Mouse (Mus musculus): ENCODE data around the gene Ace. TPM values are rescaled to one million over a fixed set of nuclear protein-coding genes. Genes with fewer than 3 reads are reported as not detected.
"Not testable (repeated sequence)": the region's sequence is repeated elsewhere in the genome, so short reads cannot be mapped to it uniquely, and the experiment has no call there.

The Ace gene
- total and polyA plus RNA-seq, 2 experiments from 2014 or later, result 3.3 to 17.1 TPM

GRCm38 (mm10) chr11:106026465-106027151 lies 58.9 kb downstream of the Ace start:
- no peak for DNase-seq (ENCODE audit: low spot score)
- 20% methylated on average over 11 of the region's 11 CpGs for WGBS

DNA sequence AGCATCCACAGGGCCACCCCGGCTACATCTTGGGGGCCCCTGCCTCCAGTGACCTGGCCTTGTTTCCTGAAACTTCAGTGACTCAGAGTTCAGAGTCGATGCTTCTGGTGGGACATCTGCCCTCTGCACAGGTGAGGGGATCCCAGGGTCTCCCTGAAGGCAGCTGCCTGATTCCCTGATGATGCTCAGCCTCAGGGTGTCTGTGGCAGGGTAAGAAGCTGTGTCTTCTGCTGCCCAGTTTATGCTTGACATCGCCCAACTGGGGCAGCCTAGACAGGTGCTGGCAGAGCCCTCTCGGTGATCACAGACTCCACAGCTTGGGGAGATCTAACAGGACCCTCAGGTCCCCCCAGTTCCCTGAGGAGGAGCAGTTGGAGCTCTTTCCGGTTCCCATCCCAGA lies 59.9 kb downstream of the Ace start:
- no peaks in the 10 kb centered on the region for H3K4me1 ChIP-seq (ENCODE audit: control insufficient read depth, insufficient read depth)
- H3K36me3 ChIP-seq (replicated peaks; ENCODE audit: control insufficient read depth, insufficient read depth, low read length), result no peaks in the 10 kb centered on the region
- no peaks in the 10 kb centered on the region for H3K9me3 ChIP-seq (replicated peaks; ENCODE audit: control insufficient read depth, low read length)
- TF ChIP-seq CTCF (IDR thresholded peaks at IDR 0.05; ENCODE audit: low read depth), result no peak
- TF ChIP-seq EP300 (IDR thresholded peaks at IDR 0.05; ENCODE audit: low read depth), result no peak
- WGBS, result 82% methylated on average over 5 of the region's 5 CpGs
- no peak for DNase-seq (ENCODE audit: low spot score)
- no peak for ATAC-seq (ENCODE audit: insufficient read depth, low read depth)
- no peak overlapping the region for H3K27ac ChIP-seq (ENCODE audit: low read depth)
- H3K4me3 ChIP-seq (ENCODE audit: low read depth, low read length), result no peak overlapping the region
- no peak overlapping the region for H3K9ac ChIP-seq (replicated peaks; ENCODE audit: low read depth, low read length)
- H3K27me3 ChIP-seq (ENCODE audit: control insufficient read depth, insufficient read depth, low read length), result no peaks in the 10 kb centered on the region
- H3K4me2 ChIP-seq (ENCODE audit: low read depth, low read length), result no peak overlapping the region

More at GRCm38 (mm10) chr11:106026465-106027151, 58.9 kb downstream of the Ace start:
- peak; percentile 39; the same call in 1 of the 2 replicates for ATAC-seq (ENCODE audit: insufficient read depth, low read depth)
- Histone ChIP-seq H3K4me3 (ENCODE audit: low read depth, low read length) (no peak overlapping the region), H3K4me1 (ENCODE audit: control insufficient read depth, insufficient read depth) (no peaks in the 10 kb centered on the region), H3K36me3 (replicated peaks; ENCODE audit: control insufficient read depth, insufficient read depth, low read length) (no peaks in the 10 kb centered on the region), H3K9me3 (replicated peaks; ENCODE audit: control insufficient read depth, low read length) (no peaks in the 10 kb centered on the region), H3K27me3 (ENCODE audit: control insufficient read depth, insufficient read depth, low read length) (0 out of 2 replicates have a peak, but pooled peaks cover 5% of the 10 kb centered on the region), H3K9ac (replicated peaks; ENCODE audit: low read depth, low read length) (no peak overlapping the region), H3K4me2 (ENCODE audit: low read depth, low read length) (no peak overlapping the region), H3K27ac (ENCODE audit: low read depth) (no peak overlapping the region)
- no peak for TF ChIP-seq EP300 (IDR thresholded peaks at IDR 0.05; ENCODE audit: low read depth)
- peak; percentile 71 for TF ChIP-seq CTCF (IDR thresholded peaks at IDR 0.05; ENCODE audit: low read depth)

DNA sequence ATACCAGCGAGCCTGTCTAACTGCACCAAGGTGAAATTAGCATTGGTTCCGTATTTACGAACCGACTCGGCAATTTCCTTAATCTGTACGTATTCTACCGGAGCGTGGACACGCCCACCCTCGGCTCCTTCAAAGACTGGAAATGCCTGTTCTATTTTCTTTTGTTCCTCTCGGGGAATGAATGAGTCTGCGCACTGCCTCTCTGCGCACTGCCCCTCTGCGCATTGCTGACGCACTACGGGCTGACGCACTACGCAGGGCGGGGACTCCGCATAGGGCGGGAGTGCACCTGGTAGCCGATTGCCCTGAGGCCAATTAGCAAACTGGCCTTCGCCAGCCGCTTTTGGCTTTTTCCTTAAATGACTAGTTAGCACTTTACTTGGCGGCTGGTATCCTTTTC lies 64.3 kb downstream of the Ace start:
- H3K27ac ChIP-seq (ENCODE audit: low read depth); H3K9ac ChIP-seq (replicated peaks; ENCODE audit: low read depth, low read length); DNase-seq (ENCODE audit: low spot score); H3K27me3 ChIP-seq (ENCODE audit: control insufficient read depth, insufficient read depth, low read length); H3K36me3 ChIP-seq (replicated peaks; ENCODE audit: control insufficient read depth, insufficient read depth, low read length); ATAC-seq (ENCODE audit: insufficient read depth, low read depth); H3K4me1 ChIP-seq (ENCODE audit: control insufficient read depth, insufficient read depth); H3K9me3 ChIP-seq (replicated peaks; ENCODE audit: control insufficient read depth, low read length): not testable (repeated sequence)
- WGBS, result 27% methylated on average over 7 of the region's 25 CpGs
- H3K4me3 ChIP-seq (ENCODE audit: low read depth, low read length), result peak overlapping the region; percentile 35
- peak overlapping the region; percentile 37; the same call in 1 of the 2 replicates for H3K4me2 ChIP-seq (ENCODE audit: low read depth, low read length)

GRCm38 (mm10) chr11:106033491-106033919 lies 65.8 kb downstream of the Ace start:
- H3K4me3 ChIP-seq (ENCODE audit: low read depth, low read length), result no peak overlapping the region; the same call in 1 of the 2 replicates
- ATAC-seq (ENCODE audit: insufficient read depth, low read depth) (no peak), DNase-seq (ENCODE audit: low spot score) (no peak)
- peaks cover 12% of the 10 kb centered on the region for H3K4me1 ChIP-seq (ENCODE audit: control insufficient read depth, insufficient read depth)
- H3K9me3 ChIP-seq (replicated peaks; ENCODE audit: control insufficient read depth, low read length), result no peaks in the 10 kb centered on the region
- WGBS, result 38% methylated on average over 11 of the region's 11 CpGs
- no peak for TF ChIP-seq EP300 (IDR thresholded peaks at IDR 0.05; ENCODE audit: low read depth)
- TF ChIP-seq CTCF (IDR thresholded peaks at IDR 0.05; ENCODE audit: low read depth), result no peak
- H3K36me3 ChIP-seq (replicated peaks; ENCODE audit: control insufficient read depth, insufficient read depth, low read length), result no peaks in the 10 kb centered on the region
- H3K4me2 ChIP-seq (ENCODE audit: low read depth, low read length), result peak overlapping the region; percentile 43
- no peak overlapping the region for H3K9ac ChIP-seq (replicated peaks; ENCODE audit: low read depth, low read length)
- H3K27me3 ChIP-seq (ENCODE audit: control insufficient read depth, insufficient read depth, low read length), result no peaks in the 10 kb centered on the region
- H3K27ac ChIP-seq (ENCODE audit: low read depth), result peak overlapping the region; percentile 77

DNA sequence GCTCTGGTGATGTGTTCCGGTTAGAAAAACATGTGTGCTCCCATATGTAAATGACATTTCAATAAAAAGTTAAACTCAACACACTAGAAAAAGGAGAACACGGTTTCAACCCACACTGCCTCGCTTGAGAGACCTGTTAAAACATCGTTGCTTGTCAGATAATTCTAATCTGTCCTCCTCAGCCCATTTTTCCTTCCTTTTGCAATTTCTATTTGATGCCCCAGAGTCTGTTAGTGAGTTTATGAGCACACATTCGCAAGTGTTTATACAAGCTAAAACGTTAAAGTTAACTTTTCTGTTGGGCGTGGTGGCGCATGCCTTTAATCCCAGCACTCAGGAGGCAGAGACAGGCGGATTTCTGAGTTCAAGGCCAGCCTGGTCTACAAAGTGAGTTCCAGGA lies 67.2 kb downstream of the Ace start:
- Histone ChIP-seq H3K36me3 (replicated peaks; ENCODE audit: control insufficient read depth, insufficient read depth, low read length) (no peaks in the 10 kb centered on the region), H3K27ac (ENCODE audit: low read depth) (no peak overlapping the region), H3K4me1 (ENCODE audit: control insufficient read depth, insufficient read depth) (peaks cover 12% of the 10 kb centered on the region), H3K4me2 (ENCODE audit: low read depth, low read length) (no peak overlapping the region), H3K4me3 (ENCODE audit: low read depth, low read length) (no peak overlapping the region), H3K9ac (replicated peaks; ENCODE audit: low read depth, low read length) (no peak overlapping the region), H3K9me3 (replicated peaks; ENCODE audit: control insufficient read depth, low read length) (no peaks in the 10 kb centered on the region), H3K27me3 (ENCODE audit: control insufficient read depth, insufficient read depth, low read length) (no peaks in the 10 kb centered on the region)
- TF ChIP-seq CTCF (IDR thresholded peaks at IDR 0.05; ENCODE audit: low read depth) (no peak), EP300 (IDR thresholded peaks at IDR 0.05; ENCODE audit: low read depth) (no peak)
- 76% methylated on average over 9 of the region's 9 CpGs for WGBS
- no peak for ATAC-seq (ENCODE audit: insufficient read depth, low read depth)
- no peak for DNase-seq (ENCODE audit: low spot score)

All from heart, postnatal 0 days (tissue).